Mouse (Mus musculus): ENCODE results near the gene Epha10.

GRCm38 (mm10) chr4:124964912-124965599 is 84.4 kb downstream of the Epha10 start:
- no peak for TF ChIP-seq CTCF (IDR thresholded peaks at IDR 0.05; ENCODE audit: borderline replicate concordance, extremely low read depth, insufficient read depth, insufficient read length)
- no peak for TF ChIP-seq POLR2A (IDR thresholded peaks at IDR 0.05; ENCODE audit: borderline replicate concordance, extremely low read depth, insufficient read depth, insufficient read length, poor library complexity, severe bottlenecking)

Measured in brain, embryonic 14.5 days (tissue).